Mouse (Mus musculus) liver, adult 2 months (tissue): Measurements from ENCODE around the gene Olfr829.

Source experiments
- CTCF ChIP-seq: fragments of 200-500 bp; IDR thresholded peaks from 2 replicates; pipeline ENCODE4 v1.5.1; 2011; ENCODE audit warnings: low read depth, low read length, control low read depth
- POLR2A ChIP-seq: fragments of 200-500 bp; IDR thresholded peaks from 2 replicates; pipeline ENCODE4 v1.6.1; 2011; ENCODE audit warnings: low read length, control low read depth; ENCODE audit not compliant: insufficient read depth; ENCODE audit errors: extremely low read depth

- TF ChIP-seq POLR2A (no peak), CTCF (no peak)
Measured at GRCm38 (mm10) chr9:18874393-18874792, 19.7 kb downstream of the Olfr829 start, which contains the start of gene Olfr830.
